Comparison of ENCODE assay signal across 29 mouse cellular contexts in the genomic region with DNA sequence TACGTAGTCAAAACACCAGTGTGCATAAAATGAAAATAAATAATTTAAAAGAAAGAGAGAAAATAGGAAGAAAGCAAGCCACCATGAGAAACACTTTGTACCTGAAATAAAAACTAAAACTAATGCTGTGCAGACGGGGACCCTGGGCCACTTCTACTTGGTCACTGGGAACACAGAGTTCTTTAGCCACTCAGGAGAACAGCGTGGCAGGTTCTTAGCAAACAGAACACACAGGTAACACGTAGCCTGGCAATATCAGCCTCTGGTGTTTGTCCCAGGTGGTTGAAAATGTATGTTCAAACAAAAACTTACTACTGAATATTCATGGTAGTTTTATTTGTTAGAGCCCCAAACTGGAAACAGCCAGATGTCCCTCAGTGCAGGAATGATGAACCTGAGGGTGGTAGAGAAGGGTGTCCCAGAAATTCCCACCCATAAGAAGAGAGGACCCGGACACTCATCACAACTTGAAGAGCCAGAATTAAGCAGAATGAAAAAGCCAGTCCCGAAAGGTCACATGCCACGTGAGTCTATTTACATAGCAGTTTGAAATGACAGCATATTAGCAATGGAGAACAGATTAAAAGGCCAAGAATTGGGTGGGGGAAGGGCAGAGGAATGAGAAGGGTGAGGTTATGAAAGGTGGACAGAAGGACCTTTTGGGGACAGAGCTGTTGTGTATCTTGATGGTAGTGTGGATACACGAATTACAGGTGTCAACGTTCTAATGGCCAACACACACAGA. TPM values are rescaled to one million over a fixed set of nuclear protein-coding genes. Genes with fewer than 3 reads are reported as not detected.
A peak's percentile ranks its signal among the peaks of the same experiment; 100 is the strongest.
DNase-seq lines count a peak whose midpoint lies in the region; ATAC-seq and TF ChIP-seq lines count a peak whose summit lies in the region.
"Had no signal": no experiment of that assay in that cellular context is flagged by ENCODE, and none has a peak within 500 bp of the region (broad histone marks: within the 10 kb centered on the region; RNA-seq: fewer than 3 reads in every experiment).

No protein-coding gene starts in this region.

- peak overlapping the region; percentile 60 for H3K27ac ChIP-seq in lung, embryonic 16.5 days (ENCODE audit: low read length)
- no peak overlapping the region for H3K27ac ChIP-seq in CH12.LX (ENCODE audit: insufficient read depth, low read depth)
- H3K27ac ChIP-seq: embryonic facial prominence, embryonic 12.5 days; embryonic facial prominence, embryonic 15.5 days; gastrocnemius, adult 2 months; hindbrain, embryonic 10.5 days; hindbrain, embryonic 13.5 days had no signal

- H3K4me2 ChIP-seq in lung, embryonic 16.5 days (ENCODE audit: low read depth, low read length), result no peak overlapping the region
- no peak overlapping the region for H3K4me2 ChIP-seq in CH12.LX (ENCODE audit: insufficient read depth, low read depth, poor library complexity, severe bottlenecking)
- H3K4me2 ChIP-seq: embryonic facial prominence, embryonic 12.5 days; embryonic facial prominence, embryonic 15.5 days; heart, embryonic 11.5 days; hindbrain, embryonic 13.5 days had no signal

- peak; percentile 42 for DNase-seq in cerebellum, adult 9-10 months
- no peak for DNase-seq in lung, postnatal 10 days
- peak; percentile 30 for DNase-seq in lung, postnatal 36 days
- DNase-seq in lung, postnatal 14 days, result no peak
- no peak for DNase-seq in CH12.LX (ENCODE audit: extremely low read depth)
- DNase-seq: adrenal gland, postnatal 10 days; adrenal gland, postnatal 36 days; cerebellum, adult 11 months; cerebellum, adult 2 months; cerebellum, postnatal 25 days; forebrain, postnatal 0 days; gastrocnemius, adult 2 months; gastrocnemius, postnatal 14 days; heart, adult 11 months had no signal

- H3K36me3 ChIP-seq in lung, embryonic 16.5 days (ENCODE audit: control insufficient read depth, insufficient read depth, low read length), result no peaks in the 10 kb centered on the region
- no peaks in the 10 kb centered on the region for H3K36me3 ChIP-seq in CH12.LX (replicated peaks in 1 of 2; ENCODE audit: control insufficient read depth in 1 of 2, insufficient read depth in 1 of 2, low read length in 1 of 2)
- H3K36me3 ChIP-seq: embryonic facial prominence, embryonic 12.5 days; embryonic facial prominence, embryonic 15.5 days; G1E; hindbrain, embryonic 10.5 days; hindbrain, embryonic 13.5 days had no signal

- H3K9me3 ChIP-seq in lung, embryonic 16.5 days (ENCODE audit: control insufficient read depth, low read length), result no peaks in the 10 kb centered on the region
- no peaks in the 10 kb centered on the region for H3K9me3 ChIP-seq in CH12.LX (replicated peaks; ENCODE audit: low read length)
- H3K9me3 ChIP-seq: embryonic facial prominence, embryonic 12.5 days; embryonic facial prominence, embryonic 15.5 days; G1E; hindbrain, embryonic 10.5 days; hindbrain, embryonic 13.5 days had no signal

- no peaks in the 10 kb centered on the region for H3K79me2 ChIP-seq in CH12.LX (replicated peaks; ENCODE audit: control insufficient read depth, extremely low read depth, insufficient read depth, poor library complexity, severe bottlenecking)

- no peak for TF ChIP-seq EP300 in CH12.LX (IDR thresholded peaks at IDR 0.05; ENCODE audit: low read length)

- H3K4me3 ChIP-seq in lung, embryonic 16.5 days (ENCODE audit: low read length), result no peak overlapping the region
- no peak overlapping the region for H3K4me3 ChIP-seq in CH12.LX (replicated peaks in 1 of 3; ENCODE audit: low read depth in 2 of 3, low read length in 2 of 3, poor library complexity in 1 of 3)
- H3K4me3 ChIP-seq: embryonic facial prominence, embryonic 12.5 days; embryonic facial prominence, embryonic 15.5 days; gastrocnemius, adult 2 months; hindbrain, embryonic 10.5 days; hindbrain, embryonic 13.5 days had no signal

- no peak for ATAC-seq in cerebellum, adult (ENCODE audit: insufficient number of reproducible peaks, low FRiP score, low TSS enrichment)
- ATAC-seq in lung, embryonic 16.5 days (ENCODE audit: low read depth), result peak; percentile 79
- ATAC-seq: forebrain, embryonic 14.5 days; forebrain, postnatal 0 days; hindbrain, embryonic 16.5 days; Patski had no signal

- H3K4me1 ChIP-seq in lung, embryonic 16.5 days (replicated peaks; ENCODE audit: control insufficient read depth, insufficient read depth, low read length), result no peaks in the 10 kb centered on the region
- peaks cover 0 to 9% of the 10 kb centered on the region in 2 experiments; a peak in 2 of 4 replicates for H3K4me1 ChIP-seq in CH12.LX (ENCODE audit: control insufficient read depth in 1 of 2, insufficient read depth in 2 of 2)

- in situ Hi-C loops in CH12.LX (cut with MboI; ENCODE audit: low pct_ligation_motif_present, low pct_unique_long_range_greater_than_20kb, low sequenced_read_pairs), result no loop called here

- WGBS in lung, embryonic 16.5 days, result 49% methylated on average over 9 of the region's 9 CpGs

- H3K9ac ChIP-seq in lung, embryonic 16.5 days (ENCODE audit: low read length), result no peak overlapping the region
- no peak overlapping the region for H3K9ac ChIP-seq in CH12.LX (ENCODE audit: insufficient read depth, low read depth)
- H3K9ac ChIP-seq: embryonic facial prominence, embryonic 12.5 days; embryonic facial prominence, embryonic 15.5 days; forebrain, postnatal 0 days; hindbrain, embryonic 13.5 days had no signal

- TF ChIP-seq POLR2A in CH12.LX (IDR thresholded peaks at IDR 0.05; ENCODE audit: low read depth, low read length), result no peak

- dilution Hi-C loops in CH12.LX (cut with MboI; ENCODE audit: extremely low pct_ligation_motif_present, extremely low pct_unique_long_range_greater_than_20kb, low sequenced_read_pairs), result no loop called here

- no peak for TF ChIP-seq CTCF in CH12.LX (conservative IDR thresholded peaks at IDR 0.05 in 1 of 2, IDR thresholded peaks at IDR 0.05 in 1 of 2; ENCODE audit: low read depth in 2 of 2, low read length in 2 of 2)

- no peaks in the 10 kb centered on the region for H3K27me3 ChIP-seq in lung, embryonic 16.5 days (ENCODE audit: control insufficient read depth, insufficient read depth, low read depth, low read length)
- H3K27me3 ChIP-seq in CH12.LX (replicated peaks), result peaks cover 91% of the 10 kb centered on the region
- H3K27me3 ChIP-seq: embryonic facial prominence, embryonic 12.5 days; embryonic facial prominence, embryonic 15.5 days had no signal

- TF ChIP-seq RAD21 in CH12.LX (IDR thresholded peaks at IDR 0.05; ENCODE audit: low read depth, low read length), result no peak

TF ChIP-seq in CH12.LX, 34 proteins besides CTCF, POLR2A, EP300 and RAD21:
- TF ChIP-seq POLR2AphosphoS2 (IDR thresholded peaks at IDR 0.05; ENCODE audit: low read depth, low read length) (no peak), BHLHE40 (IDR thresholded peaks at IDR 0.05; ENCODE audit: low read depth, low read length) (0 out of 2 replicates have a peak, but pooled peaks have one; percentile 36)

RNA-seq across cellular contexts. Expression of a gene that starts 7.3 kb away (rescaled TPM):
- polyA plus RNA-seq in lung, embryonic 16.5 days (2015; fragmentation: Nextera tagmentation; extraction: Ambion mirVana), result 2.5 and 3.4 TPM in 2 replicates
- not detected in 2 replicates for total RNA-seq in CH12.LX (2012; rRNA removed)
- total RNA-seq in CH12.LX (2014; rRNA removed), result not detected in 2 replicates
- not detected in 2 replicates for polyA plus RNA-seq in CH12.LX (2012; ENCODE audit: insufficient read length, low read depth)

RNA-seq across cellular contexts. Expression of a gene that starts 26.7 kb away (rescaled TPM):
- polyA plus RNA-seq in lung, embryonic 16.5 days (2015; fragmentation: Nextera tagmentation; extraction: Ambion mirVana), result 3.4 and 3.5 TPM in 2 replicates
- not detected in 2 replicates for total RNA-seq in CH12.LX (2012; rRNA removed)
- not detected in 2 replicates for total RNA-seq in CH12.LX (2014; rRNA removed)
- not detected in 2 replicates for polyA plus RNA-seq in CH12.LX (2012; ENCODE audit: insufficient read length, low read depth)
- total RNA-seq: common myeloid progenitor, adult 5-6 weeks; forebrain, postnatal 0 days; gastrocnemius, adult 2 months; gastrocnemius, postnatal 14 days; gastrocnemius, postnatal 4 days; heart, postnatal 25 days had no signal
- polyA plus RNA-seq: forebrain, postnatal 0 days; G1E; heart, embryonic 11.5 days; heart, embryonic 14.5 days; Patski had no signal

Comparison
In these comparisons a context has a peak if more than half of its experiments do, and no peak if none do; other contexts are left out.
1. DNase-seq: peak in cerebellum, adult 9-10 months (single experiment) and lung, postnatal 36 days (single experiment); none in lung, postnatal 10 days (single experiment), lung, postnatal 14 days (single experiment) and CH12.LX (single experiment).